Mouse (Mus musculus): Measurements from ENCODE around the gene S100a11. TPM values are rescaled to one million over a fixed set of nuclear protein-coding genes. Genes with fewer than 3 reads are reported as not detected.
A peak's percentile ranks its signal among the peaks of the same experiment; 100 is the strongest.

S100a11 gene
- polyA plus RNA-seq, 2 experiments: 46.2 to 159 TPM

DNA sequence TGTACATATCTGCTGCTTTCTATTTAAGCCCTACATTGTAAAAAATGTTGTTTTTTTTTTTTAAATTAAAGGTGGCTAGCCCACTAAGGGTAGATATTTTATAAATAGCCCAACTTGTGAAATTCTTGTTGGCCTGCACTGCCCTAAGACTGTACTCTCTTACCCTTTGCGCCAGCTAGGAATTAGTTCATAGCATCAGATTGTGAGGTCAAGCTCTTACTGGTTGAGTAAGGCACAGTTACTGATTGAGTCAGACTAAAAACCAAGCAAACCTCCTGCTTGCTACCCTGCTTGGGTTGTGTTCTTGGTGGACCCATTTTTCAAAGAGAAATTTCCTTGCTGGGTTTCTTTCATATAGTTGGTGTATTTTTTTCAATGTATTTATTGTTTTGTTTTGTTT lies 8.5 kb upstream of the S100a11 start:
- no peak overlapping the region for H3K9ac ChIP-seq (replicated peaks)
- H3K27me3 ChIP-seq (ENCODE audit: control insufficient read depth, insufficient read depth, low read length): no peaks in the 10 kb centered on the region
- 81% methylated on average over 1 of the region's 1 CpGs for WGBS (ENCODE audit: insufficient replicate concordance)
- TF ChIP-seq EP300 (IDR thresholded peaks at IDR 0.05; ENCODE audit: low read depth): no peak
- no peak for TF ChIP-seq CTCF (IDR thresholded peaks at IDR 0.05; ENCODE audit: low read depth)
- H3K27ac ChIP-seq: no peak overlapping the region
- no peaks in the 10 kb centered on the region for H3K9me3 ChIP-seq (ENCODE audit: control insufficient read depth, low read length)
- DNase-seq (ENCODE audit: low read depth in 3 of 3, low spot score in 3 of 3): no peak
- H3K36me3 ChIP-seq (replicated peaks; ENCODE audit: control insufficient read depth, insufficient read depth, low read depth): no peaks in the 10 kb centered on the region
- no peaks in the 10 kb centered on the region for H3K4me1 ChIP-seq (replicated peaks; ENCODE audit: control insufficient read depth in 2 of 2, insufficient read depth in 2 of 2, low read length in 1 of 2)
- H3K4me2 ChIP-seq (ENCODE audit: low read depth): no peak overlapping the region
- ATAC-seq (ENCODE audit: insufficient read depth): no peak
- no peak overlapping the region for H3K4me3 ChIP-seq (ENCODE audit: insufficient read depth in 1 of 2, low read depth in 2 of 2, low read length in 2 of 2)

DNA sequence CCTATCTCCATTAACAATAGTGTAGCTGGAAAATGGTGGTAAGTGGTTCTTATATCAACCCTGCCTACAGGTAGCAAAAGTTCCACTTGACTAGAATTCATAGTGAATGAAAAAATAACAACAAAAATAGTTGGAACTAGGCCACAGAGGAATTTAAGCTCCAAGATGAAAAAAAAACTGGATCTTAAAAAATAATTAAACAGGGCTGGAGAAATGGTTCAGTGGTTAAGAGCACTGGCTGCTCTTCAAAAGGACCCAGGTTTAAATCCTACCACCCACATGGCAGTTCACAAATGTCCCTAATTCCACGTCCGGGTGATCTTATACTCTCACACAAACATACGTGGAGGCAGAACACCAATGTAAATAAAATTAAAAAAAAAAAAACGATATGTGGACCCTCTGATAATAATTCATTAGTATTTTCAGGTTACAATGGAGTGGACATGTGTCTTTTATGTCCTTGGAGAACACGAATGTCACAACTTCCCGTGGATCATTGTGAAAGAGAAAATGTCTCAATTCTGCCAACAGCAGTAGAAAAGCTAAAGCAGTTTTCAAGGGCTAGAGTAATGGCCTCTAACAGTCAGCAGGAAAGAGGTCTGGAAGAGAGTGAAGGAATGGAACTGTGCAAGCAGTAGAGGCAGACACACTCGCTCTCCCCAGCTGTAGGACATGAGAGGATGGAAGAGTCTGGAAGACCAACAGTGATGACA lies 7.7 kb upstream of the S100a11 start:
- no peak overlapping the region for H3K27ac ChIP-seq
- no peak overlapping the region for H3K4me2 ChIP-seq (ENCODE audit: low read depth)
- H3K27me3 ChIP-seq (ENCODE audit: control insufficient read depth, insufficient read depth, low read length): no peaks in the 10 kb centered on the region
- H3K9me3 ChIP-seq (ENCODE audit: control insufficient read depth, low read length): no peaks in the 10 kb centered on the region
- TF ChIP-seq CTCF (IDR thresholded peaks at IDR 0.05; ENCODE audit: low read depth) (no peak), EP300 (IDR thresholded peaks at IDR 0.05; ENCODE audit: low read depth) (no peak)
- no peak overlapping the region for H3K4me3 ChIP-seq (ENCODE audit: insufficient read depth in 1 of 2, low read depth in 2 of 2, low read length in 2 of 2)
- no peak for ATAC-seq (ENCODE audit: insufficient read depth)
- no peaks in the 10 kb centered on the region for H3K4me1 ChIP-seq (replicated peaks; ENCODE audit: control insufficient read depth in 2 of 2, insufficient read depth in 2 of 2, low read length in 1 of 2)
- 54% methylated on average over 7 of the region's 7 CpGs for WGBS (ENCODE audit: insufficient replicate concordance)
- H3K36me3 ChIP-seq (replicated peaks; ENCODE audit: control insufficient read depth, insufficient read depth, low read depth): no peaks in the 10 kb centered on the region
- no peak overlapping the region for H3K9ac ChIP-seq (replicated peaks)
- no peak for DNase-seq (ENCODE audit: low read depth in 3 of 3, low spot score in 3 of 3)

DNA sequence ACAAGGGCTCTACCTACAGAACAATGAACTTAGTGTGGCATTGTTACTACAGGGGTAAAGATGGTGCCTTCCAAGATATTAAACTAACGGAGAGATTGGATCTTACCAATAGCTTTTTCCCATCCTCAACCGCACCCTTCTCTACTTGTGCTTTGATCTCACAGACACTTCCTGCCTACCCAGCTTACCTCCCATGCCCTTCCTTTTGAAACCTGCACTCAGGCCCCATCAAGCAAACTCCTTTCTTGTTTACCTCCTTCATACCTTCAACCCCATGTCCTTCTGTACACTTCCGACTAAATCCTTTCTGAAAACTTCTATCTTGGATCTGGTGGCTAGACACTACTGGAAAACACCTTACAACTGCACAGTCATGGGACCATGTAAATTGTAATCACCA lies 5.7 kb upstream of the S100a11 start:
- H3K9ac ChIP-seq (replicated peaks): no peak overlapping the region
- ATAC-seq (ENCODE audit: insufficient read depth) (no peak), DNase-seq (ENCODE audit: low read depth in 3 of 3, low spot score in 3 of 3) (no peak)
- no peaks in the 10 kb centered on the region for H3K4me1 ChIP-seq (replicated peaks; ENCODE audit: control insufficient read depth in 2 of 2, insufficient read depth in 2 of 2, low read length in 1 of 2)
- H3K36me3 ChIP-seq (replicated peaks; ENCODE audit: control insufficient read depth, insufficient read depth, low read depth): no peaks in the 10 kb centered on the region
- H3K4me2 ChIP-seq (ENCODE audit: low read depth): no peak overlapping the region
- no peak for TF ChIP-seq EP300 (IDR thresholded peaks at IDR 0.05; ENCODE audit: low read depth)
- TF ChIP-seq CTCF (IDR thresholded peaks at IDR 0.05; ENCODE audit: low read depth): no peak
- H3K27me3 ChIP-seq (ENCODE audit: control insufficient read depth, insufficient read depth, low read length): no peaks in the 10 kb centered on the region
- H3K9me3 ChIP-seq (ENCODE audit: control insufficient read depth, low read length): no peaks in the 10 kb centered on the region
- H3K4me3 ChIP-seq (ENCODE audit: insufficient read depth in 1 of 2, low read depth in 2 of 2, low read length in 2 of 2): no peak overlapping the region
- H3K27ac ChIP-seq: no peak overlapping the region
- 62% methylated on average over 3 of the region's 3 CpGs for WGBS (ENCODE audit: insufficient replicate concordance)

DNA sequence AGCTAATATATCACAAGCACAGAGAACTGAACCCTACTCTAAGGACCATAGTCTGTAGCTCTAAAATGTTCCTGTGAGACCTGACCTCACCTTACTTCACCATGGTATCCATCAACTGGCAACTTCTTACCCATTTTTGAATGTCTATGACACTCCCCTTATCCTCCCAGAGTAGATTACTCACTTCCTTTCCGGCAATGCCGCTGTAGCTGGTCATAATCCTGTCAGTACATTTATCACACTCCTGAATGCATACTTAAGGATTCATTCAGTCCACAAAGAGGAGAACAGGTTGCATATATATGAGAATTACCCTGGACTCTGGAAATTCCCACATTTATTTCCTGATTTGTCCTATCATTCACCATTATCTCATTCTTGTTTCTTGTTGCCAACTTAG lies 2.9 kb upstream of the S100a11 start:
- Histone ChIP-seq H3K27ac (no peak overlapping the region), H3K4me3 (ENCODE audit: insufficient read depth in 1 of 2, low read depth in 2 of 2, low read length in 2 of 2) (no peak overlapping the region), H3K9ac (replicated peaks) (no peak overlapping the region), H3K4me1 (replicated peaks; ENCODE audit: control insufficient read depth in 2 of 2, insufficient read depth in 2 of 2, low read length in 1 of 2) (peaks cover 0 to 4% of the 10 kb centered on the region in 2 experiments; a peak in 1 of 4 replicates), H3K36me3 (replicated peaks; ENCODE audit: control insufficient read depth, insufficient read depth, low read depth) (no peaks in the 10 kb centered on the region), H3K4me2 (ENCODE audit: low read depth) (no peak overlapping the region), H3K9me3 (ENCODE audit: control insufficient read depth, low read length) (no peaks in the 10 kb centered on the region), H3K27me3 (ENCODE audit: control insufficient read depth, insufficient read depth, low read length) (no peaks in the 10 kb centered on the region)
- TF ChIP-seq EP300 (IDR thresholded peaks at IDR 0.05; ENCODE audit: low read depth): no peak
- TF ChIP-seq CTCF (IDR thresholded peaks at IDR 0.05; ENCODE audit: low read depth): no peak
- ATAC-seq (ENCODE audit: insufficient read depth) (no peak), DNase-seq (ENCODE audit: low read depth in 3 of 3, low spot score in 3 of 3) (no peak)
- WGBS (ENCODE audit: insufficient replicate concordance): 46% methylated on average over 2 of the region's 2 CpGs

DNA sequence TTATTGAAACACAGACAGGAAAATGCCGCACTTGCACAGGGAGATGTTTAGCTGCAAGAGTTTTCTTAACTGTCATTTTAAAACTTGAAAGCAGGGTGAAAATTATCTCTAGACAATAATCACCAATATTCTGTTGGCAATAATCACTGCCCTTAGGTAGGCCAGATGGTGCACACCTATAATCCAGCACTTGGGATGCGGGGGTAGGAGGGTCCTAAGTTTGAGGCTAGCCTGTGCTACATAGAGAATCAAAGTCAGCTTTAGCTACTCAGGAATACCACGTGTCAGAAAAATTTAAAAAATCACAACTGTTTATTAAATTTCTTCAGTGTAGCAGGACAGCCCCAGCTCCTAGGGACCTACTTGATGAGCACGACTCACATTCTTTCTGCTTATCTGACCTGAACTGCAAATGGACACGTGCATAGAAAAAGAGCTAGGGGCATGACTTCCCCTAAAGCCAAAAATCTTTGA lies 395 bp upstream of the S100a11 start:
- Histone ChIP-seq H3K27me3 (ENCODE audit: control insufficient read depth, insufficient read depth, low read length) (no peaks in the 10 kb centered on the region), H3K9me3 (ENCODE audit: control insufficient read depth, low read length) (no peaks in the 10 kb centered on the region), H3K4me1 (replicated peaks; ENCODE audit: control insufficient read depth in 2 of 2, insufficient read depth in 2 of 2, low read length in 1 of 2) (peaks cover 0 to 4% of the 10 kb centered on the region in 2 experiments; a peak in 1 of 4 replicates), H3K4me3 (ENCODE audit: insufficient read depth in 1 of 2, low read depth in 2 of 2, low read length in 2 of 2) (no peak overlapping the region; a peak in 1 of 4 replicates), H3K9ac (replicated peaks) (no peak overlapping the region), H3K36me3 (replicated peaks; ENCODE audit: control insufficient read depth, insufficient read depth, low read depth) (no peaks in the 10 kb centered on the region), H3K4me2 (ENCODE audit: low read depth) (peak overlapping the region; percentile 69), H3K27ac (no peak overlapping the region)
- DNase-seq (ENCODE audit: low read depth in 3 of 3, low spot score in 3 of 3): no peak
- ATAC-seq (ENCODE audit: insufficient read depth): peak; percentile 12; the same call in 1 of the 2 replicates
- 37% methylated on average over 5 of the region's 5 CpGs for WGBS (ENCODE audit: insufficient replicate concordance)
- no peak for TF ChIP-seq CTCF (IDR thresholded peaks at IDR 0.05; ENCODE audit: low read depth)
- no peak for TF ChIP-seq EP300 (IDR thresholded peaks at IDR 0.05; ENCODE audit: low read depth)

All from liver, embryonic 14.5 days (tissue).